Mouse (Mus musculus) bone marrow macrophage, adult 2 months (primary cell): ENCODE results near the gene Sept11. TPM values are rescaled to one million over a fixed set of nuclear protein-coding genes. Genes with fewer than 3 reads are reported as not detected.
A peak's percentile ranks its signal among the peaks of the same experiment; 100 is the strongest.

Experiments used
- H3K27ac ChIP-seq: 2 replicates; pipeline ENCODE4 v1.5.1; 2012; ENCODE audit warnings: low read depth, low read length; ENCODE audit not compliant: insufficient read depth
- H3K4me1 ChIP-seq: 2 replicates; pipeline ENCODE4 v1.6.1; 2012; ENCODE audit warnings: low read length; ENCODE audit not compliant: control insufficient read depth, insufficient read depth
- H3K4me3 ChIP-seq: 2 replicates; pipeline ENCODE4 v1.5.1; 2012; ENCODE audit warnings: mild to moderate bottlenecking, low read length, moderate library complexity; ENCODE audit not compliant: insufficient read depth
- CTCF ChIP-seq: IDR thresholded peaks from 2 replicates; pipeline ENCODE4 v1.5.1; 2012; ENCODE audit warnings: low read depth, mild to moderate bottlenecking, low read length, moderate library complexity
- POLR2A ChIP-seq: IDR thresholded peaks from 2 replicates; pipeline ENCODE4 v1.6.1; 2012; ENCODE audit warnings: mild to moderate bottlenecking, low read depth, low read length, borderline replicate concordance
- polyA plus RNA-seq: library from polyadenylated mRNA; stranded (reverse); fragments of >200 nt; gene quantifications from 2 replicates; pipeline ENCODE4 v1.2.4, GENCODE M21; 2012; ENCODE audit not compliant: missing spikeins, insufficient read depth, insufficient read length

Gene Sept11
- polyA plus RNA-seq, 1 experiment: 23.7 TPM

- Histone ChIP-seq H3K27ac (no peak overlapping the region), H3K4me1 (peaks cover 36% of the 10 kb centered on the region), H3K4me3 (no peak overlapping the region)
- TF ChIP-seq POLR2A (no peak), CTCF (no peak)
Measured at GRCm38 (mm10) chr5:93154401-93154800, 61.2 kb downstream of the Sept11 start.

- TF ChIP-seq POLR2A: no peak
- peak; percentile 29; the same call in 1 of the 2 replicates for TF ChIP-seq CTCF
- no peaks in the 10 kb centered on the region for H3K4me1 ChIP-seq
- no peak overlapping the region for H3K27ac ChIP-seq
- H3K4me3 ChIP-seq: no peak overlapping the region
Measured at GRCm38 (mm10) chr5:93163541-93163940, 70.3 kb downstream of the Sept11 start.

GRCm38 (mm10) chr5:93167919-93168516 is 74.8 kb downstream of the Sept11 start:
- H3K27ac ChIP-seq: no peak overlapping the region
- TF ChIP-seq CTCF (no peak), POLR2A (no peak)
- no peak overlapping the region for H3K4me3 ChIP-seq
- no peaks in the 10 kb centered on the region for H3K4me1 ChIP-seq

- H3K27ac ChIP-seq: no peak overlapping the region
- no peaks in the 10 kb centered on the region for H3K4me1 ChIP-seq
- H3K4me3 ChIP-seq: no peak overlapping the region
- no peak for TF ChIP-seq CTCF
- no peak for TF ChIP-seq POLR2A
Measured at GRCm38 (mm10) chr5:93168654-93169053, 75.4 kb downstream of the Sept11 start.

- TF ChIP-seq POLR2A (no peak), CTCF (no peak)
- no peaks in the 10 kb centered on the region for H3K4me1 ChIP-seq
- H3K4me3 ChIP-seq: no peak overlapping the region
- H3K27ac ChIP-seq: no peak overlapping the region
Measured at GRCm38 (mm10) chr5:93171420-93171819, 78.2 kb downstream of the Sept11 start.

- no peak overlapping the region for H3K4me3 ChIP-seq
- TF ChIP-seq CTCF (no peak), POLR2A (no peak)
- H3K27ac ChIP-seq: no peak overlapping the region
- H3K4me1 ChIP-seq: no peaks in the 10 kb centered on the region
Measured at GRCm38 (mm10) chr5:93172536-93172935, 79.3 kb downstream of the Sept11 start.

GRCm38 (mm10) chr5:93174675-93175074 is 81.4 kb downstream of the Sept11 start:
- TF ChIP-seq CTCF (no peak), POLR2A (no peak)
- no peak overlapping the region for H3K4me3 ChIP-seq
- H3K27ac ChIP-seq: no peak overlapping the region
- peaks cover 5% of the 10 kb centered on the region for H3K4me1 ChIP-seq

GRCm38 (mm10) chr5:93178616-93179015 is 85.4 kb downstream of the Sept11 start:
- Histone ChIP-seq H3K4me1 (peaks cover 5% of the 10 kb centered on the region), H3K27ac (no peak overlapping the region), H3K4me3 (no peak overlapping the region)
- TF ChIP-seq POLR2A (no peak), CTCF (no peak)

GRCm38 (mm10) chr5:93180252-93180651 is 87.0 kb downstream of the Sept11 start:
- peaks cover 5% of the 10 kb centered on the region for H3K4me1 ChIP-seq
- H3K4me3 ChIP-seq: no peak overlapping the region
- TF ChIP-seq CTCF (no peak), POLR2A (no peak)
- H3K27ac ChIP-seq: no peak overlapping the region

- TF ChIP-seq POLR2A (no peak), CTCF (no peak)
- no peak overlapping the region for H3K27ac ChIP-seq
- H3K4me1 ChIP-seq: peaks cover 2% of the 10 kb centered on the region
- no peak overlapping the region for H3K4me3 ChIP-seq
Measured at GRCm38 (mm10) chr5:93183311-93183710, 90.1 kb downstream of the Sept11 start.
